In genomic region chr8:120599504-120599903, GRCm38 (mm10) we compare ENCODE assay signal across 9 mouse cellular contexts. TPM values are rescaled to one million over a fixed set of nuclear protein-coding genes. Genes with fewer than 3 reads are reported as not detected.
A peak's percentile ranks its signal among the peaks of the same experiment; 100 is the strongest.
DNase-seq lines count a peak whose midpoint lies in the region; ATAC-seq and TF ChIP-seq lines count a peak whose summit lies in the region.
"Had no signal": no experiment of that assay in that cellular context is flagged by ENCODE, and none has a peak within 500 bp of the region (broad histone marks: within the 10 kb centered on the region; RNA-seq: fewer than 3 reads in every experiment).

No protein-coding gene starts in this region.

- no peak overlapping the region for H3K4me3 ChIP-seq in ES-E14 (ENCODE audit: insufficient read depth in 1 of 2, low read depth in 1 of 2, low read length in 2 of 2, poor library complexity in 1 of 2, severe bottlenecking in 1 of 2)
- no peak overlapping the region for H3K4me3 ChIP-seq in lung, embryonic 14.5 days (ENCODE audit: low read depth, low read length)
- H3K4me3 ChIP-seq: hindbrain, embryonic 15.5 days had no signal

- TF ChIP-seq CTCF in lung, embryonic 14.5 days (IDR thresholded peaks at IDR 0.05; ENCODE audit: low read depth) = peak; percentile 78

- DNase-seq in A20 (ENCODE audit: low read depth, low spot score) = peak; percentile 74
- peak; percentile 61 for DNase-seq in ES-E14 (ENCODE audit: low read depth, low spot score)
- peak; percentile 77 to 90 for DNase-seq in cerebellum, adult 18-20 months
- DNase-seq in frontal cortex, postnatal 25 days (ENCODE audit: low spot score in 2 of 2) = peak; percentile 67 to 78
- peak; percentile 88 to 91 for DNase-seq in kidney, postnatal 4 days
- peak; percentile 87 for DNase-seq in lung, embryonic 14.5 days
- DNase-seq in right cerebral cortex, postnatal 25 days = peak; percentile 56
- peak; percentile 71 to 79 for DNase-seq in urinary bladder, postnatal 36 days (ENCODE audit: low spot score in 2 of 2)

- no peak overlapping the region for H3K27ac ChIP-seq in ES-E14 (ENCODE audit: insufficient read depth, low read depth, low read length, poor library complexity, severe bottlenecking)
- no peak overlapping the region for H3K27ac ChIP-seq in lung, embryonic 14.5 days (ENCODE audit: low read depth)
- H3K27ac ChIP-seq: hindbrain, embryonic 15.5 days had no signal

- H3K4me1 ChIP-seq in ES-E14 (ENCODE audit: control insufficient read depth in 2 of 2, insufficient read depth in 2 of 2, low read length in 2 of 2, poor library complexity in 1 of 2) = peaks cover 0 to 14% of the 10 kb centered on the region in 2 experiments; a peak in 2 of 4 replicates
- H3K4me1 ChIP-seq in lung, embryonic 14.5 days (ENCODE audit: insufficient read depth) = peaks cover 5% of the 10 kb centered on the region

- H3K27me3 ChIP-seq in lung, embryonic 14.5 days (ENCODE audit: insufficient read depth, low read length) = no peaks in the 10 kb centered on the region
- H3K27me3 ChIP-seq: hindbrain, embryonic 15.5 days had no signal

- ATAC-seq in lung, embryonic 14.5 days (ENCODE audit: insufficient read depth) = no peak

- no peak overlapping the region for H3K4me2 ChIP-seq in lung, embryonic 14.5 days
- H3K4me2 ChIP-seq: hindbrain, embryonic 15.5 days had no signal

- in situ Hi-C loops in ES-E14 (cut with MboI; ENCODE audit: low sequenced_read_pairs in 2 of 2, unreplicated experiment in 2 of 2) = no loop called here

- no peaks in the 10 kb centered on the region for H3K9me3 ChIP-seq in ES-E14 (ENCODE audit: control insufficient read depth, insufficient read depth, low read depth, low read length)
- no peaks in the 10 kb centered on the region for H3K9me3 ChIP-seq in lung, embryonic 14.5 days (ENCODE audit: low read depth, low read length)
- H3K9me3 ChIP-seq: hindbrain, embryonic 15.5 days had no signal

- no peaks in the 10 kb centered on the region for H3K36me3 ChIP-seq in ES-E14 (ENCODE audit: control insufficient read depth, insufficient read depth, low read length, poor library complexity, severe bottlenecking)
- H3K36me3 ChIP-seq in lung, embryonic 14.5 days (ENCODE audit: insufficient read depth) = no peaks in the 10 kb centered on the region
- H3K36me3 ChIP-seq: hindbrain, embryonic 15.5 days had no signal

- no peak overlapping the region for H3K9ac ChIP-seq in ES-E14 (ENCODE audit: insufficient read depth, low read depth, low read length, poor library complexity, severe bottlenecking)
- H3K9ac ChIP-seq in lung, embryonic 14.5 days = no peak overlapping the region
- H3K9ac ChIP-seq: hindbrain, embryonic 15.5 days had no signal

- WGBS in lung, embryonic 14.5 days = 55% methylated on average over 7 of the region's 7 CpGs

TF ChIP-seq in ES-E14, 5 proteins besides CTCF, POLR2A, EP300 and RAD21:
- TF ChIP-seq HCFC1 (IDR thresholded peaks at IDR 0.05; ENCODE audit: borderline replicate concordance, insufficient read depth, low read length) = no peak
- TF ChIP-seq ZC3H11A (IDR thresholded peaks at IDR 0.05; ENCODE audit: borderline replicate concordance, low read depth, low read length) = peak; percentile 50; the same call in 1 of the 2 replicates
- TF ChIP-seq ZNF384 (IDR thresholded peaks at IDR 0.05; ENCODE audit: low read depth, low read length) = no peak
- no peak for TF ChIP-seq MAFK (IDR thresholded peaks at IDR 0.05; ENCODE audit: insufficient read depth, low read depth, low read length)

RNA-seq across cellular contexts. Expression of gene Gins2, which starts 10.4 kb away (rescaled TPM):
- 47.0 and 56.2 TPM in 2 replicates for total RNA-seq in ES-E14 (2012; rRNA removed)
- 131 and 139 TPM in 2 replicates for polyA plus RNA-seq in lung, embryonic 14.5 days (2014; fragmentation: Nextera tagmentation; extraction: Ambion mirVana)

RNA-seq across cellular contexts. Expression of gene 1190005I06Rik, which starts 47.9 kb away (rescaled TPM):
- 21.8 and 24.7 TPM in 2 replicates for total RNA-seq in ES-E14 (2012; rRNA removed)
- polyA plus RNA-seq in lung, embryonic 14.5 days (2014; fragmentation: Nextera tagmentation; extraction: Ambion mirVana) = 3.1 and 5.1 TPM in 2 replicates
